Mouse (Mus musculus) ES-Bruce4 (cell line): ENCODE measurements at regions not wholly inside any gene's neighbourhood (a gene's known extent, or its start where the extent isn't known, plus 50 kb on each side); places are given as distances from the start of the nearest gene placed in this dataset.

Source experiments
- H3K27ac ChIP-seq: 2 replicates; pipeline ENCODE4 v1.5.1; 2012; ENCODE audit warnings: low read length, inconsistent platforms; ENCODE audit not compliant: insufficient read depth
- H3K27me3 ChIP-seq: 2 replicates; pipeline ENCODE4 v1.6.1; 2012; ENCODE audit warnings: mild to moderate bottlenecking, low read length, inconsistent platforms; ENCODE audit not compliant: control insufficient read depth, poor library complexity, insufficient read depth, severe bottlenecking
- H3K36me3 ChIP-seq: 2 replicates; pipeline ENCODE4 v1.6.1; 2012; ENCODE audit warnings: inconsistent platforms, mild to moderate bottlenecking, low read length, moderate library complexity; ENCODE audit not compliant: control insufficient read depth, poor library complexity, insufficient read depth, severe bottlenecking
- H3K4me1 ChIP-seq: one replicate; pipeline ENCODE4 v1.8.1; 2011; ENCODE audit warnings: low read length; ENCODE audit not compliant: control insufficient read depth, insufficient read depth
- H3K4me3 ChIP-seq: 2 replicates; pipeline ENCODE4 v1.5.1; 2011; ENCODE audit warnings: low read depth, mild to moderate bottlenecking, low read length
- H3K9ac ChIP-seq: 2 replicates; pipeline ENCODE4 v1.6.1; 2012; ENCODE audit warnings: low read depth, mild to moderate bottlenecking, inconsistent platforms; ENCODE audit not compliant: poor library complexity, severe bottlenecking
- H3K9me3 ChIP-seq: replicated peaks from 2 replicates; pipeline ENCODE4 v1.6.1; 2012; ENCODE audit warnings: mild to moderate bottlenecking, low read length, inconsistent platforms; ENCODE audit not compliant: control insufficient read depth, poor library complexity, insufficient read depth, severe bottlenecking
- CTCF ChIP-seq: IDR thresholded peaks from one replicate; pipeline ENCODE4 v1.8.1; 2011; ENCODE audit warnings: low read depth, low read length
- EP300 ChIP-seq: IDR thresholded peaks from 2 replicates; pipeline ENCODE4 v1.6.1; 2011; ENCODE audit warnings: low read depth, low read length; ENCODE audit not compliant: insufficient read depth
- POLR2A ChIP-seq: IDR thresholded peaks from one replicate; pipeline ENCODE4 v1.8.1; 2011; ENCODE audit warnings: low read length; ENCODE audit not compliant: insufficient read depth

DNA sequence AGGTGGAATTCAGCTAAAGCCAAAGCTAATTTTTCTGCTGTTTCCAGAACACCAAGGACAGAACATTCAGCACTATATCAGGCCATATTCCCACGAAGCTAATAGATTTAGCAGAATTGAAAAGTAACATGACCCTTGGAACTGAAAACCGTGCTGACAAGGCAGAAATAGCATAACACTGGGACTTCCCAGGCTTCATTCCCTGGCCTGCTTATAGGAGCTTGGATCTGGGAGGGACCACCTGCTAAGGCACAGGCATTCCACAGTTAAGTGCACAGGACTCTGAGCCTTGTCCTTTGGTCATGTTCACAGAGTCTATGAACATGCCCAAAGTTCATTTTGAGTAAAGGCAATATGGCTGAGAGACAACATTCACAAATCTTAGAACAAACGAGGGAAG, 902.8 kb downstream of the Flrt2 start:
- Histone ChIP-seq H3K27me3 (no peaks in the 10 kb centered on the region), H3K27ac (no peak overlapping the region), H3K4me1 (no peaks in the 10 kb centered on the region), H3K9ac (no peak overlapping the region), H3K36me3 (no peaks in the 10 kb centered on the region), H3K4me3 (no peak overlapping the region), H3K9me3 (no peaks in the 10 kb centered on the region)
- TF ChIP-seq EP300 (no peak), CTCF (no peak), POLR2A (no peak)

DNA sequence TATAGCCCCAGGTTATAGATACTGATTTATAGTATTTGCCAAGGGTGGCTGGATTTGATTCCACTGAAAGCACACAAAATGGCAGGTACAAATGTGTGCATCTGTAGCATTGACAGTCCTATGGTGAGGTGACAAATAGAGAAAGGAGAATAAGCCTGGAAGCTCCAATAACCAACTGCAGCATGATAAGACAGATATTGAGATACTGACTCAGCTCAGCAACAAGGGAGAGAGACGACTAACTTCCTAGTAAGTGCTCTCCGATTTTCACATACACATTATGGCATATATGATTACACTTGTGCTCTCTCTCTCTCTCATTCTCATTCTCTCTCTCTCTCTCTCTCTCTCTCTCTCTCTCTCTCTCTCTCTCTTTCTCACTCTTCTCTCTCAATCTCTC, 923.1 kb downstream of the Flrt2 start:
- TF ChIP-seq POLR2A (no peak), EP300 (no peak), CTCF (no peak)
- H3K27me3 ChIP-seq = no peaks in the 10 kb centered on the region
- H3K27ac ChIP-seq = no peak overlapping the region
- no peak overlapping the region for H3K9ac ChIP-seq
- no peaks in the 10 kb centered on the region for H3K9me3 ChIP-seq
- H3K4me1 ChIP-seq = no peaks in the 10 kb centered on the region
- H3K4me3 ChIP-seq = no peak overlapping the region
- H3K36me3 ChIP-seq = no peaks in the 10 kb centered on the region

DNA sequence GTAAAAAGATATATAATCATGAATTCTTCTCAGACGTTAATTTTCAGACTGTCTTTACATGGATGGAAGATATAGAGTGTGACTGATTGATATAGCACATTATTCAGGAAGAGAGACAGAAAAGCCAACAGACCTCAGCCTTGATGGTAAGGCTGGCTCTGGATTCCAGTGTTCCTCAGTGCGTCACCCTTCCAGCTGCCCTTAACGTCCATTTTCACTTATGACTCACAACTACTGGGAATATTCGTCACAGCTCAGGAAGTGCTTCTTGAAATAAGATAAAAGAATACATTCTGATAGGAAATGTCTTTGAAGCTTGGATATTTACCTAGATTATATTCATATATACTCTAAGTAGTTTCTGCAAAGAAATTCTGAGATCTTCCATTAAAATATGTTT, 923.8 kb downstream of the Flrt2 start:
- H3K27me3 ChIP-seq = no peaks in the 10 kb centered on the region
- TF ChIP-seq EP300 (no peak), CTCF (no peak), POLR2A (no peak)

DNA sequence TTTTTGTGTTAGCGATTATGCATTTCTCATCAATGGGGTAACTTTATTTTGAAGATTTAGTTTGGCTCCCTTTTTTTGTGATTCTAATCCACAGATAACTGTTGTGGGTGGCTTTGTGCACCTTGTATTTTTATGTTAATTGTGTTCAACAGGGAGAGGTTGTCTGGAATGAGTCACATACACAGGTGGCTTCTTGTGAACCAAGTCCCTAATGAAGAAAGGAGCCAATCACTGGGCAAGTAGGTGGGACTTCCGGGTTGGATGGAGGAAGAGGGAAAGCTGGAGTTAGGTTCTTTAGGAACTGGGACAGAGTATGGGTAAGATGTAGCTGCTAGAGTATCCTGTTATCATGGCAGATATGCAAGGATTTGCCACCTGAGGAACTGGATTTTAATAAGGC, 925.2 kb downstream of the Flrt2 start:
- H3K9me3 ChIP-seq = no peaks in the 10 kb centered on the region
- no peak overlapping the region for H3K9ac ChIP-seq
- H3K4me3 ChIP-seq = no peak overlapping the region
- TF ChIP-seq EP300 (no peak), POLR2A (no peak), CTCF (no peak)
- no peaks in the 10 kb centered on the region for H3K4me1 ChIP-seq
- H3K27ac ChIP-seq = no peak overlapping the region
- H3K27me3 ChIP-seq = no peaks in the 10 kb centered on the region
- no peaks in the 10 kb centered on the region for H3K36me3 ChIP-seq

More for the DNA sequence above, 923.8 kb downstream of the Flrt2 start:
- Histone ChIP-seq H3K4me3 (no peak overlapping the region), H3K9me3 (no peaks in the 10 kb centered on the region), H3K36me3 (no peaks in the 10 kb centered on the region), H3K4me1 (no peaks in the 10 kb centered on the region), H3K27ac (no peak overlapping the region), H3K9ac (no peak overlapping the region)
